Mouse (Mus musculus) spleen, embryonic (tissue): Measurements from ENCODE around the gene Tmem208.

Source experiments
- CTCF ChIA-PET: fragments of 350-600 bp; sonication (Branson Sonifier 250); formaldehyde crosslinking; loops from one replicate; lab custom pipeline; 2022; lab: Charles Lee

Tmem208 gene

DNA sequence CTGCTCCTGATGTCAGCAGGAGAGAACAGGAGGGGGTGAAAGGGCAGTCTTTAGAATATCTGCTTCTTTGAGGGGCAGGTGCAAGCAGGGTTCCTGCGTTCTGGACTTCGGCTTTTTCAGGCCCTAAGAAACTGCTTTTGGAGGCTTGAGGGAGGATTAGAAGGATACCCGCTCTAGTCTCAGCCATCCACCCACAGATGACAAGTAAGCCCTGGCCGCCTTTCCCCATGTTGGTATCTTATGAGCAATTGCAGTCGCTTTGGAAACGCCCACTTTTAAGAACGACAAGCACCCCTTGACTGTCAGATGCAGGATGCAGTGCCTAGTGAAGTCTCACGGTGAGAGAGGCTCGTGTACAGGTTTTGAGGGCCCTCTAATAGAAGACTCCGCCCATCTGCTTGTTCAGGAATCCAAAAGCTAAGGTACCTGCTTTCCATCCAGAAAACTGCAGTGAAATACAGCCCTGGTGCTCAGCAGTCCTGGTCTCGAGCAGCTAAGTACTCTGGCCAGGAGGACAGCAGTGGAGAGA lies 7.4 kb upstream of the Tmem208 start:
- CTCF ChIA-PET = no interaction called here

DNA sequence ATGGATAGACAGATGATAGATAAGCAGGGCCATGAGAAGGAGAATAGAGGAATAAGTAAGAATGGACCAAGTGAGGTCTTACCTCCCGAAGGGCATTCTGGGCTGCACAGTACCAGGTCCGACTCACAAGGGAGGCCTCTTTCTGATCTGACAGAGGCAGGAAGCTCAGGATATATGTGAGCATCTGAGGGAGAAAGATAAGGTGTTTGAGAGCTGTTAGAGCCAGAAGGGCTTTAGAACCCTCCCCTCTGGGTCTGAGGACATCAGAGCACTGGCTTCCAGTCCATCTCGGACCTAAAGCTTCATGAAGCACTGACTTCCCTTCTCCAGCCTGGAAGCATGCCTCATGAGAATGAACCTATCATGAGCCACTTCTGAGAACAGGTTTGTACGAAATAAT lies 3.0 kb upstream of the Tmem208 start:
- CTCF ChIA-PET = interaction anchor here (0.6 kb wide), 1 partner anchor 100 kb away, joined by 3 read pairs; no protein-coding TSS in a partner anchor

DNA sequence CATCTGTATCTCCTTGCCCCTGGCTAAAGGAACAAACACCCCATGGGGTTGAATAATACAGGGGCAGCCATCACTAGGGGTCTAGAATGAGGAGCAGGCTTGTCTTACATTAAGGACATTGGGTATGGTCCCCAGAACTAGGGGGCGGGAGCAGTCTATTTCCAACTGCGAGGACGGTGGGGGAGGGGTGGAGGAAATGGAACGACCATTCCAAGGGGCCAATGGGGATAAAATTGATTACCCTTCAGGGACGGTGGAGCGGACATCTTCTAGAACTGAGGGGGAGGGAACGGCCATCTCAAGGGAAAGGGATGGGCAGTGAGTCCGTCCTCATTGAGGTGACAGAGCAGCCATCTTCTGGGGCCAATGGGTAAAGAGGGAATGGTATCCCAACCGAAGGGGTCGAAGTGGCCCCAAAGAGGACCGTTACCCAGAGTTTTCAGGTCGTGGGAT lies 487 bp upstream of the Tmem208 start:
- CTCF ChIA-PET = no interaction called here

GRCm38 (mm10) chr8:105326968-105327367 lies 814 bp downstream of the Tmem208 start:
- CTCF ChIA-PET = no interaction called here

- CTCF ChIA-PET = no interaction called here
Observed at GRCm38 (mm10) chr8:105330325-105330724, 4.2 kb downstream of the Tmem208 start.

DNA sequence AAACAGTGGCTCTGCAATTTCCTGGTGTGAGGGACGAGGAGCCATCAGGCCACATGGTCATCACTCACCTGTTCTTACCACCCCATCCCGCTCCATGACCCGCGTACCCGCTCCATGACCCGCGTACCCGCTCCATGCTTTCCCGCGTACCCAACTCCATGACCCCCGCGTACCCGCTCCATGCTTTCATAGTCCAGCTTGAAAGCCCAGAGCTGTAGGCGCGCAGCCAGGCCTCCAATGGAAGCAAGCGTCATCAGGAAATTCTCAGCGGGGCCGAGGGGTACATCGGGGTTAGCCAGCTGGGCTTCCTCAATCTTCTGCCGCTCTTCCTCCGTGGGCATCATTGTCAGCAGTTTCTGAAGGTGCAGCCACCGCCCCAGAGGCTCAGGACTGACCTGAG lies 5.3 kb downstream of the Tmem208 start:
- CTCF ChIA-PET = no interaction called here

GRCm38 (mm10) chr8:105331931-105332330 lies 5.8 kb downstream of the Tmem208 start:
- CTCF ChIA-PET = no interaction called here

- CTCF ChIA-PET = no interaction called here
Observed at GRCm38 (mm10) chr8:105332523-105332922, 6.4 kb downstream of the Tmem208 start.

DNA sequence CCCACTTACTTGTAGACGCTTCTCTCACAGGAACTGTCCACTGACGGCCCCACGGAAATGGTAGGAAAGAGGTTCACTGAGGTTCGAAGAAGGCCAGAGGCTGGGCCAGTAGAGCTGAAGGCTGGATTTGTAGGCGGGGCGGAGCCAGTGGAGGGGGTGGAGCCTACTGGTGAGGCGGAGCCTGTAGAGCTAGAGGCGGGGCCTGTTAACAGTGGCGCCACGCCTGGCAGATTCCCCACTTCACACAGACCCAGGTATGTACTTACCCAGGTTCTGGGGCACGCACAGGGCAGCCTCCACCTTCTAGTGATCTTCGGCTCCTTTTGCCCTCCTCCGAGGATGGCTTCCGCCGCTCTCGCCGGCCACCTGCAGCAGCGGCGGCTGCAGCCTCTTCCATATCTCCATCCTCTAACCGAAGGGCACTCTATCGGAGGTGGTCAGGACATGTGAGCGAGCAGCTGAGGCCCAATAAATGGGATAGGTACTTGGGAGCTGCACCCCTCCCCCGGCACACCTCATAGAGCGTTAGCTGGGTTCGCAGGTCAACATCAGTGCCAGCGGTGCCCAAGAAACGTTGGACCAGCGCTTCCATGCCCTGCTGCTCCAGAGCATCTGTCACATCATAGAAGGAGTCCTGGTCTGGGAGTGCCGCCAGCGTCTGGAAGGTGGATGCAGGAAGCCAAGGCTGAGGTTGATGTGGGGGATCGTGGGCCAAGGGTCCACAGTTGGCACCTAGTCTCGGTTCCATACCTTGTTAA lies 10.4 kb downstream of the Tmem208 start:
- CTCF ChIA-PET = no interaction called here

DNA sequence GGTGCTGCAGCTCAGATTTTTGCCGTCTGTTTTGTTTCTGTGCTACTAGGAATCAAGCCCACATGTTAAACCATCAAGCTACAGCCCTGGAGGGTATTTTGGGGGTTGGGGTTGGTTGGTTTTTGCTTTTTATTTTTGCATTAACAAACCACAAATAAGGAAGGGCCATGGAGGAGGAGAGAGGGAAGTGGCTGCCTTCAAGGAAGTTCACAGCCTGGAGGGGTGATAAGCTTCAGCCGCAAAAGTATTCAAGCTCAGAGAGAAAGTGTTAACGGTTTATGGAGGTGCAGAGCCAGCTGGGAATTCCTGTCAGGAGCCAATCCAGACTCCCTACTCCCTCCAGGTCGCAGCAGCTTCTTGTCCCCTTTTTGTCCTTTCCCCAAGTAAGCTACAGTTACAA lies 12.8 kb downstream of the Tmem208 start:
- CTCF ChIA-PET = no interaction called here

- CTCF ChIA-PET = no interaction called here
Observed at GRCm38 (mm10) chr8:105339886-105340635, 13.9 kb downstream of the Tmem208 start.

- CTCF ChIA-PET = interaction anchor here (0.7 kb wide), 1 partner anchor 1092 kb away, joined by 3 read pairs; no protein-coding TSS in a partner anchor
Observed at GRCm38 (mm10) chr8:105341399-105341798, 15.2 kb downstream of the Tmem208 start.

DNA sequence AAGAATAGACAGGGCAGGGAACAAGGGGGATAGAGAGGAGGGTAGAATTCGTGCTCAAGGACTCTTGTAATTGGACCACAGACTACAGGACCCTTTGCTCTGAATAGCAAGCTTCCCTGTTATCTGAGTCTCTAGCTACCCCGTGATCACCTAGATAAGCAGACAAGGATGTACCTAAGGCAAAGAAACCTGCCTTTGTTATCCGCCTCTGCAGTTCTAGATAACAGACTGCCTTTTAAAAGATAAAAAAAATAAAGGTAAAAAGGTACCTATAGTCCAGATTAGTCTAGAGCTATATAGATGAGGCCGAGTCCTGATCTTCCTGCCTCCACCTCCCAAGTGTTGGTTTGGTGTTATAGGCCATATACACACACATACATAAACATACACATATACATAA lies 16.6 kb downstream of the Tmem208 start:
- CTCF ChIA-PET = no interaction called here

GRCm38 (mm10) chr8:105343791-105344574 lies 17.8 kb downstream of the Tmem208 start:
- CTCF ChIA-PET = interaction anchor here (0.6 kb wide), 1 partner anchor 35 kb away, joined by 3 read pairs; no protein-coding TSS in a partner anchor

DNA sequence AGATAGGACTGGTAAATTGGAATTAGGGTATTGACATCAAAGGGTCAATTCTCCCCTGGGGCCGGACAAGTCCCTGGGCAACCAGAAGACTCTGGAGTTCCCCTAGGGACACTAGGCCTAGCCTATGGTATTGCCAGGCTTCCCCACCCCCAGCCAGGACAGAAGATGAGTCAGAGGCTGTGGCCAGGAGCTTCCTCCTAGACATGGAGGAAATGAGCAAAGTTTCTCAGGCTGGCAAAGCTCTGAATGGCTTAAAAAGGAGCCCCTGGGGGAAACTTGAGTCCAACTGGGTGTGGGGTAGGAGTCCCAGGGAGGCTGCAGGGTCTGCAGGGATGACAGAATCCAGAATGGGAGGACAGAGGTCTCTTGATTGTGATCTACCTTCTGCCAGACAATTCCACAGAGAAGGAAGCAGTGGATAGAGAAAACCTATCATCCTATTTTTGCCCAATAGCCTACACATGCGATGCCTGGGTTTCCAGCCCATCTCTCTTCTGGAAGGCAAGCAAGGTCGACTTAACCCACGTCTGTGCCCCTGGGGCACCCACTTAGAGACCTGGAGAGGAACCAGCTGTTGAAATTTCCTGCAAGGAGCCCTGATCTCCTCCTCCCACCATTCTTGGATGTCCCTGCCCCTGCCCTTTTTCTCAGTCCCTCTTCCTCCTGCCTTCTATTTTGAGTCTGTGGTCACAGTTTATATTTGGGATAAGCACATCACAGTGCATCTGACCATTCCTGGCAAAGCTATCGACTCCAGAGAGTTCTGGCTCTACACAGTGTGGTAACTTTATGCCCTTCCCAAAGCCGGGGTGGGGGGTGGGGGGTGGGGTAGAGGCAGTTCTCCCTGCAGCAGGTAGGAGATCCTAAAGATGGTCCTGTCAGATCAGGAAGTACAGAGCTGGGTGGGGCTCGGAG lies 19.2 kb downstream of the Tmem208 start:
- CTCF ChIA-PET = no interaction called here

GRCm38 (mm10) chr8:105346611-105347427 lies 20.7 kb downstream of the Tmem208 start:
- CTCF ChIA-PET = no interaction called here

- CTCF ChIA-PET = no interaction called here
Observed at GRCm38 (mm10) chr8:105347428-105348221, 21.5 kb downstream of the Tmem208 start, which contains the start of gene Fhod1. Gene Fhod1, minus strand, starts transcription at chr8:105347953.

GRCm38 (mm10) chr8:105348450-105349095 lies 22.4 kb downstream of the Tmem208 start, which contains the start of gene Slc9a5:
Gene Slc9a5, plus strand, starts transcription at chr8:105348843.
- CTCF ChIA-PET = no interaction called here
